Mouse (Mus musculus) spleen, postnatal 14 days (tissue): ENCODE measurements around the gene Col4a4.

Experiments used
- DNase-seq, 2 experiments: peaks; one replicate each; pipeline ENCODE4 v3.0.0; 2021 to 2022; ENCODE audit warnings: low spot score in 2 of 2

Gene Col4a4

GRCm38 (mm10) chr1:82586713-82587399 is at the start of gene Col4a4, which contains the start of gene Col4a3:
TSS of gene Col4a4 (minus strand) at chr1:82586849.
TSS of gene Col4a3 (plus strand) at chr1:82586921.
- DNase-seq = no peak

GRCm38 (mm10) chr1:82636321-82636720 is 49.7 kb upstream of the Col4a4 start:
- no peak for DNase-seq

- no peak for DNase-seq
Observed at GRCm38 (mm10) chr1:82635254-82635620, 48.6 kb upstream of the Col4a4 start.

GRCm38 (mm10) chr1:82634545-82635253 is 48.0 kb upstream of the Col4a4 start:
- no peak for DNase-seq

GRCm38 (mm10) chr1:82631169-82631792 is 44.6 kb upstream of the Col4a4 start:
- no peak for DNase-seq

- DNase-seq = no peak
Observed at GRCm38 (mm10) chr1:82629495-82629894, 42.8 kb upstream of the Col4a4 start.

- no peak for DNase-seq
Observed at GRCm38 (mm10) chr1:82627652-82628051, 41.0 kb upstream of the Col4a4 start.

- DNase-seq = no peak
Observed at GRCm38 (mm10) chr1:82625474-82625873, 38.8 kb upstream of the Col4a4 start.

GRCm38 (mm10) chr1:82624934-82625333 is 38.3 kb upstream of the Col4a4 start:
- DNase-seq = no peak

- no peak for DNase-seq
Observed at GRCm38 (mm10) chr1:82619981-82620380, 33.3 kb upstream of the Col4a4 start.

- no peak for DNase-seq
Observed at GRCm38 (mm10) chr1:82618592-82618991, 31.9 kb upstream of the Col4a4 start.

GRCm38 (mm10) chr1:82618001-82618400 is 31.4 kb upstream of the Col4a4 start:
- no peak for DNase-seq

GRCm38 (mm10) chr1:82612061-82612660 is 25.5 kb upstream of the Col4a4 start:
- DNase-seq = no peak

- no peak for DNase-seq
Observed at GRCm38 (mm10) chr1:82608646-82609262, 22.1 kb upstream of the Col4a4 start.

- no peak for DNase-seq
Observed at GRCm38 (mm10) chr1:82605856-82606255, 19.2 kb upstream of the Col4a4 start.

- no peak for DNase-seq
Observed at GRCm38 (mm10) chr1:82605347-82605746, 18.7 kb upstream of the Col4a4 start.

GRCm38 (mm10) chr1:82603198-82603950 is 16.7 kb upstream of the Col4a4 start:
- DNase-seq = no peak

GRCm38 (mm10) chr1:82596864-82597596 is 10.4 kb upstream of the Col4a4 start:
- DNase-seq = no peak

- DNase-seq = no peak
Observed at GRCm38 (mm10) chr1:82590266-82590665, 3.6 kb upstream of the Col4a4 start.

- DNase-seq = no peak
Observed at GRCm38 (mm10) chr1:82585981-82586380, 668 bp downstream of the Col4a4 start.

- DNase-seq = no peak
Observed at GRCm38 (mm10) chr1:82578320-82578719, 8.3 kb downstream of the Col4a4 start.
